Mouse (Mus musculus): ENCODE measurements around the gene Def6. TPM values are rescaled to one million over a fixed set of nuclear protein-coding genes. Genes with fewer than 3 reads are reported as not detected.

The Def6 gene
- polyA plus RNA-seq, 1 experiment from 2014 or later = 3.5 TPM

DNA sequence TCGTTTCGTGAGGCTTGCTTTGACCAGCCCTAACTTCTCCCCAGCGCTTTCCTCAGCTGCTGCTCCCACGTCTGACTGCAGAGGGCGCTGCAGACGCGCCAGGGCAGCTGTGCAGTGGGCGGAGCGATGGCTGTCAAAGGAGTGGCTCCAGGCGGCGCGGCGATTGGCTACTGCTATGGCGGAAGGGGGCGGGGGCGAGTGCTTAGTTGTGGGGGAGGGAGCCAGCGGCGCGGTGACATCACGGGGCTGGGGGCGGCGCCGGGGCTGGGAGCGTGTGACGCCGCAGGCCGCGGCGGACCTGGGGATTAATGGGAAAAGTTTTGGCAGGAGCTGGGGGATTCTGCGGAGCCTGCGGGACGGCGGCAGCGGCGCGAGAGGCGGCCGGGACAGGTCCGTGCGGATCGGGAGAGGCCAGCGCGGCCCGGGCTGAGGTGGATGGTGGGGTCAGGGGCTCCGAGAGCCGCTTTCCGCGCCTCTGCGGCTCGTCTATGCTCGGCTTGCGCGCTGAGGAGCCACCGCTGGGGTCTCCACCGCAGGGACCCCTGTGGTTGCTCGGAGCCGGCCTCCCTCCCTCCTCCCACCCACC, 25.0 kb downstream of the Def6 start, which contains the start of gene Ppard:
Gene Ppard, plus strand, starts transcription at position 226 of the 586 bp plus-strand sequence.
- H3K27ac ChIP-seq (replicated peaks; ENCODE audit: low read depth, low read length) = peak within 1 kb of the TSS; percentile 70
- no peaks in the 10 kb centered on the region for H3K27me3 ChIP-seq (ENCODE audit: control insufficient read depth, insufficient read depth, low read length)
- ATAC-seq (ENCODE audit: low FRiP score, low TSS enrichment) = peak; percentile 92
- under 1% methylated on average over 56 of the region's 57 CpGs for WGBS
- peak within 1 kb of the TSS; percentile 75 for H3K9ac ChIP-seq (replicated peaks; ENCODE audit: low read length)
- peaks cover 7% of the 10 kb centered on the region; the same call in 1 of the 2 replicates for H3K4me1 ChIP-seq (ENCODE audit: control insufficient read depth, insufficient read depth, low read length)
- peak within 1 kb of the TSS; percentile 69 for H3K4me3 ChIP-seq (replicated peaks; ENCODE audit: low read depth, low read length)
- peak; percentile 98 for DNase-seq
- H3K9me3 ChIP-seq (ENCODE audit: control insufficient read depth, low read length) = no peaks in the 10 kb centered on the region
- no peaks in the 10 kb centered on the region for H3K36me3 ChIP-seq (ENCODE audit: control insufficient read depth, insufficient read depth, low read length)
- H3K4me2 ChIP-seq (ENCODE audit: low read length) = peak within 1 kb of the TSS; percentile 92

DNA sequence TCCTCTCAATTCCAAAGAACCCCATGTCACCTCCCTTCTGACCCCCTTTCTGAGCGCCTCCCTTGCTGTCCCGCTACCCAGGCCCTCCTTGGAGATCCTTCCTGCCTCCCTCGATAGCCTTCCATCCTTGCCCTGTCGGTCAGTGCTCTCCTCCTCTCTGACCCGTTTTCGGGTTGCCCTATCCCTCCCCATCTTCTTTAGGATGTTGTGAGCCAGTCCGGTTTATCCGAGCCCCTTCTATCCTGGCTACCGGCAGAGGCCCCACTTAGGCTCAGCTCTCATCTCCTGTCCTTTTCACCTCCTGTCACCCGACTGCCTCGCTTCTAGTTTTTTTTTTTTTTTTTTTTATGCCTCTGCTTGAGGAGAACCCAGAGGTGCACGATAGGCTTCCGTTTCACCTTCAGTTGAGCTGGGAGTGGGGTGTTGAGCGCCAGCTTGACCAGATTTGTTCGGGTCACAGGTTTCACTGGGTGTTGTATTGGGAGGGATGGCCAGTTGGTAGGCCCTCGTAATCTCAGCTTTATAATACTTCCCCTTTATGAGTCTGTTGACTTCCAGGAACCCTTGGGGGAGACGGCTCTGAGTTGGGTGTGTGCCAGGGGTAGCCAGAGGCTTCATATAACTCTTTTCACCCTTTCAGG, 25.6 kb downstream of the Def6 start:
- DNase-seq (no peak), ATAC-seq (ENCODE audit: low FRiP score, low TSS enrichment) (peak; percentile 32)
- no peaks in the 10 kb centered on the region for H3K27me3 ChIP-seq (ENCODE audit: control insufficient read depth, insufficient read depth, low read length)
- peak overlapping the region; percentile 75 for H3K9ac ChIP-seq (replicated peaks; ENCODE audit: low read length)
- peak overlapping the region; percentile 92 for H3K4me2 ChIP-seq (ENCODE audit: low read length)
- peak overlapping the region; percentile 70 for H3K27ac ChIP-seq (replicated peaks; ENCODE audit: low read depth, low read length)
- peak overlapping the region; percentile 69 for H3K4me3 ChIP-seq (replicated peaks; ENCODE audit: low read depth, low read length)
- peaks cover 7% of the 10 kb centered on the region; the same call in 1 of the 2 replicates for H3K4me1 ChIP-seq (ENCODE audit: control insufficient read depth, insufficient read depth, low read length)
- H3K9me3 ChIP-seq (ENCODE audit: control insufficient read depth, low read length) = no peaks in the 10 kb centered on the region
- H3K36me3 ChIP-seq (ENCODE audit: control insufficient read depth, insufficient read depth, low read length) = no peaks in the 10 kb centered on the region
- WGBS = 6% methylated on average over 17 of the region's 17 CpGs

DNA sequence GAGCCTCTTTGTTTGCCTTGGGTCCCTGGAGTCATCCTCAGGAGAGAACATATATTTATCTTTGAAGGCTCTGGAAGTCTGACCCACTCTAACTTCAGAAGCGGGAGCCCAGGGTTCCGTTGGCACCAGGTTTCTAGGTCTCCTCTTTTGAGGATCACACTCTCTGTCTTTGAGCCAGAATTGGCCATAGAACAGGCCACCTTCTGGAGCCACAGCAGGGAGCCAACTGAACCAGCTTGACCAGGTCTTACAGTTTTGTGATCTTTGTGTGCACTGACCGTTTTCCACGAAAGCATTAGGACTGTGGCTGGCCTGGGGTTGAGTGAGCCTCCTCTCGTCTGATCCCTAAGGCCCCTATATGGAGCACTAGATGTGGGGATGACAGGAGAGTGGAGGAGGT, 27.1 kb downstream of the Def6 start:
- ATAC-seq (ENCODE audit: low FRiP score, low TSS enrichment) = no peak

GRCm38 (mm10) chr17:28235982-28236635, 28.5 kb downstream of the Def6 start:
- Histone ChIP-seq H3K4me3 (replicated peaks; ENCODE audit: low read depth, low read length) (no peak overlapping the region), H3K27ac (replicated peaks; ENCODE audit: low read depth, low read length) (no peak overlapping the region), H3K4me2 (ENCODE audit: low read length) (no peak overlapping the region), H3K36me3 (ENCODE audit: control insufficient read depth, insufficient read depth, low read length) (peaks cover 4% of the 10 kb centered on the region; the same call in 1 of the 2 replicates), H3K9ac (replicated peaks; ENCODE audit: low read length) (no peak overlapping the region), H3K9me3 (ENCODE audit: control insufficient read depth, low read length) (no peaks in the 10 kb centered on the region), H3K4me1 (ENCODE audit: control insufficient read depth, insufficient read depth, low read length) (peaks cover 7% of the 10 kb centered on the region; the same call in 1 of the 2 replicates), H3K27me3 (ENCODE audit: control insufficient read depth, insufficient read depth, low read length) (no peaks in the 10 kb centered on the region)
- ATAC-seq (ENCODE audit: low FRiP score, low TSS enrichment) (no peak), DNase-seq (no peak)
- 86% methylated on average over 7 of the region's 7 CpGs for WGBS

More for the DNA sequence above, 27.1 kb downstream of the Def6 start:
- Histone ChIP-seq H3K9me3 (ENCODE audit: control insufficient read depth, low read length) (no peaks in the 10 kb centered on the region), H3K4me1 (ENCODE audit: control insufficient read depth, insufficient read depth, low read length) (peaks cover 7% of the 10 kb centered on the region; the same call in 1 of the 2 replicates), H3K36me3 (ENCODE audit: control insufficient read depth, insufficient read depth, low read length) (no peaks in the 10 kb centered on the region), H3K27ac (replicated peaks; ENCODE audit: low read depth, low read length) (no peak overlapping the region), H3K4me2 (ENCODE audit: low read length) (no peak overlapping the region), H3K4me3 (replicated peaks; ENCODE audit: low read depth, low read length) (no peak overlapping the region), H3K27me3 (ENCODE audit: control insufficient read depth, insufficient read depth, low read length) (no peaks in the 10 kb centered on the region), H3K9ac (replicated peaks; ENCODE audit: low read length) (no peak overlapping the region)
- WGBS = 87% methylated on average over 5 of the region's 5 CpGs
- no peak for DNase-seq

GRCm38 (mm10) chr17:28236636-28237015, 29.0 kb downstream of the Def6 start:
- ATAC-seq (ENCODE audit: low FRiP score, low TSS enrichment) (no peak), DNase-seq (no peak)
- Histone ChIP-seq H3K4me1 (ENCODE audit: control insufficient read depth, insufficient read depth, low read length) (peaks cover 7% of the 10 kb centered on the region; the same call in 1 of the 2 replicates), H3K27ac (replicated peaks; ENCODE audit: low read depth, low read length) (no peak overlapping the region), H3K36me3 (ENCODE audit: control insufficient read depth, insufficient read depth, low read length) (peaks cover 8% of the 10 kb centered on the region; the same call in 1 of the 2 replicates), H3K4me2 (ENCODE audit: low read length) (no peak overlapping the region), H3K9me3 (ENCODE audit: control insufficient read depth, low read length) (no peaks in the 10 kb centered on the region), H3K27me3 (ENCODE audit: control insufficient read depth, insufficient read depth, low read length) (no peaks in the 10 kb centered on the region), H3K9ac (replicated peaks; ENCODE audit: low read length) (no peak overlapping the region), H3K4me3 (replicated peaks; ENCODE audit: low read depth, low read length) (no peak overlapping the region)
- 94% methylated on average over 4 of the region's 4 CpGs for WGBS

DNA sequence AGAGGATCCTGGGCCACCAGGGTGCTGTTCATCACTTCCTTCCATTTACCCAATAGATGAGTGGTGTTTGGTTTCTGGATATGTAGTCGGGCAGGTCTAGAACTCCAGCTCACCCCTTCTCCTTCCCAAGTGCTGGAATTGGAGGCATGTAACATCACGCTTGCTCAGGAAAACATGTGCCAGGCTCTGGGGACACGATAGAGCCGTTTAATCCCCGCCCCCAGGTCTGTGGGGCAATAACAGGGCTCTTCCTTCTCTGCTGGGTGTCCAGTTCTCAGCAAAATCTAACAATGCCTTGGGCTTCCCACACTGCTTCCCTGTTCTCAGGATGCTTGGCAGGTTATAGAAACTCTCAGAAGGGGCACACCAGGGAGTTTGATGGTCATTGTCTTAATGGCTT, 29.8 kb downstream of the Def6 start:
- H3K4me1 ChIP-seq (ENCODE audit: control insufficient read depth, insufficient read depth, low read length) = peaks cover 7% of the 10 kb centered on the region; the same call in 1 of the 2 replicates
- H3K4me3 ChIP-seq (replicated peaks; ENCODE audit: low read depth, low read length) = no peak overlapping the region
- 0 out of 2 replicates have a peak overlapping the region, but pooled peaks have one; percentile 13 for H3K27ac ChIP-seq (replicated peaks; ENCODE audit: low read depth, low read length)

DNA sequence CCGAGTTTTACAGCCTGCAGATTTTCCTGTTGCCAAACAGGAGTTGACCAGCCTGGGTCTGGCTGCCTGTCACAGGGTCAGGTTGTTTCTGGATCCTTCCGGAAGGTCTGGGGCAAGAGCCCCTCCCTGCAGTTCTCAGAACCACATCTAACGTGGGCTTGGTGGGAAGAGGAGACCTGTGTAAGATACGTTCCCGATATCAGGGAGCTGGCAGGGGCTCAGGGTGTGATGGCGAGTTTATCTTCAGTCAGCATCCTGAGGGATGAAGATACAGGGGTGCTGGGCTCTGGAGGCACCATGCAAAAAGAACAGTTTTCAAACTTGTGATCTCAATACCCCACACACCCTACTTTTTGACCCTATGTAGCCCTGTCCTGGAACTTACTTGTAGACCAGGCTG, 30.3 kb downstream of the Def6 start:
- 74% methylated on average over 6 of the region's 6 CpGs for WGBS
- H3K36me3 ChIP-seq (ENCODE audit: control insufficient read depth, insufficient read depth, low read length) = peaks cover 8% of the 10 kb centered on the region; the same call in 1 of the 2 replicates
- ATAC-seq (ENCODE audit: low FRiP score, low TSS enrichment) = no peak

More for the DNA sequence above, 29.8 kb downstream of the Def6 start:
- Histone ChIP-seq H3K36me3 (ENCODE audit: control insufficient read depth, insufficient read depth, low read length) (peaks cover 8% of the 10 kb centered on the region; the same call in 1 of the 2 replicates), H3K27me3 (ENCODE audit: control insufficient read depth, insufficient read depth, low read length) (no peaks in the 10 kb centered on the region), H3K9me3 (ENCODE audit: control insufficient read depth, low read length) (no peaks in the 10 kb centered on the region), H3K9ac (replicated peaks; ENCODE audit: low read length) (no peak overlapping the region), H3K4me2 (ENCODE audit: low read length) (no peak overlapping the region)
- 50% methylated on average over 5 of the region's 5 CpGs for WGBS
- ATAC-seq (ENCODE audit: low FRiP score, low TSS enrichment) = no peak
- no peak for DNase-seq

DNA sequence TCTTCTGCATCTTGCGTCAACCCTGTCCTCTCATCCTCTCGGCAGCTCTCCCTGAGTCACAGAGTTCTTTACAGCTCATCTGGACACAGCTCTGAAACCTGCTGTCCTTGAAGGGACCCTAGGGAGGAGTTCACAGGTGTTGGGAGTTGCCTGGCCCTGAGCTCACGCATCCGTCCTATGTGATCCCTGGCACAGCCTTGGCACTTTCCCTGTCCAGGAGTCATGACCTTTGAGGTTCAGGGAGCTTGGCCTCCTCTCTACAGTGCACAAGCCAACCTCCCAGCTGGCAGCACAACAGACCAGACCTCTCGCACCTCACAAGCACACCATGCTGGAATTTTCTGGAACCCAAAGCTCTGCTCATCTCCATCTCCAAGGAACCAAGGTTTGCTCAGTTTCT, 33.3 kb downstream of the Def6 start:
- peaks cover 8% of the 10 kb centered on the region; the same call in 1 of the 2 replicates for H3K36me3 ChIP-seq (ENCODE audit: control insufficient read depth, insufficient read depth, low read length)
- WGBS = 95% methylated on average over 5 of the region's 5 CpGs
- no peak overlapping the region for H3K4me3 ChIP-seq (replicated peaks; ENCODE audit: low read depth, low read length)

More for the DNA sequence above, 30.3 kb downstream of the Def6 start:
- no peaks in the 10 kb centered on the region for H3K9me3 ChIP-seq (ENCODE audit: control insufficient read depth, low read length)
- peaks cover 7% of the 10 kb centered on the region; the same call in 1 of the 2 replicates for H3K4me1 ChIP-seq (ENCODE audit: control insufficient read depth, insufficient read depth, low read length)
- no peak overlapping the region for H3K4me3 ChIP-seq (replicated peaks; ENCODE audit: low read depth, low read length)
- no peak for DNase-seq
- H3K27ac ChIP-seq (replicated peaks; ENCODE audit: low read depth, low read length) = no peak overlapping the region
- no peak overlapping the region for H3K9ac ChIP-seq (replicated peaks; ENCODE audit: low read length)
- no peaks in the 10 kb centered on the region for H3K27me3 ChIP-seq (ENCODE audit: control insufficient read depth, insufficient read depth, low read length)
- no peak overlapping the region for H3K4me2 ChIP-seq (ENCODE audit: low read length)

More for the DNA sequence above, 33.3 kb downstream of the Def6 start:
- Histone ChIP-seq H3K4me2 (ENCODE audit: low read length) (no peak overlapping the region), H3K9me3 (ENCODE audit: control insufficient read depth, low read length) (no peaks in the 10 kb centered on the region), H3K4me1 (ENCODE audit: control insufficient read depth, insufficient read depth, low read length) (no peaks in the 10 kb centered on the region), H3K27me3 (ENCODE audit: control insufficient read depth, insufficient read depth, low read length) (no peaks in the 10 kb centered on the region), H3K9ac (replicated peaks; ENCODE audit: low read length) (no peak overlapping the region), H3K27ac (replicated peaks; ENCODE audit: low read depth, low read length) (no peak overlapping the region)
- DNase-seq (no peak), ATAC-seq (ENCODE audit: low FRiP score, low TSS enrichment) (no peak)
